Mouse (Mus musculus): ENCODE measurements at regions not wholly inside any gene's neighbourhood (a gene's known extent, or its start where the extent isn't known, plus 50 kb on each side); places are given as distances from the start of the nearest gene placed in this dataset.

GRCm38 (mm10) chr17:70942478-70942877 lies 60.0 kb upstream of the Myom1 start:
- DNase-seq (ENCODE audit: low read depth, low spot score) = no peak

- DNase-seq (ENCODE audit: low read depth, low spot score) = no peak
Measured at GRCm38 (mm10) chr17:70934258-70934657, 68.2 kb upstream of the Myom1 start.

GRCm38 (mm10) chr17:70933122-70934050 lies 69.0 kb upstream of the Myom1 start:
- DNase-seq (ENCODE audit: low read depth, low spot score) = no peak

- no peak for DNase-seq (ENCODE audit: low read depth, low spot score)
Measured at GRCm38 (mm10) chr17:70932565-70932964, 69.9 kb upstream of the Myom1 start.

GRCm38 (mm10) chr17:70930600-70930999 lies 71.8 kb upstream of the Myom1 start:
- DNase-seq (ENCODE audit: low read depth, low spot score) = no peak

- DNase-seq (ENCODE audit: low read depth, low spot score) = no peak
Measured at GRCm38 (mm10) chr17:70929582-70929981, 72.9 kb upstream of the Myom1 start.

GRCm38 (mm10) chr17:70924565-70925220 lies 71.3 kb upstream of the Tgif1 start:
- DNase-seq (ENCODE audit: low read depth, low spot score) = peak; percentile 89

GRCm38 (mm10) chr17:70921681-70922080 lies 68.3 kb upstream of the Tgif1 start:
- DNase-seq (ENCODE audit: low read depth, low spot score) = peak; percentile 73

- DNase-seq (ENCODE audit: low read depth, low spot score) = no peak
Measured at GRCm38 (mm10) chr17:70920181-70920580, 66.8 kb upstream of the Tgif1 start.

- DNase-seq (ENCODE audit: low read depth, low spot score) = peak; percentile 68
Measured at GRCm38 (mm10) chr17:70917183-70917935, 64.0 kb upstream of the Tgif1 start.

GRCm38 (mm10) chr17:70916089-70916750 lies 62.9 kb upstream of the Tgif1 start:
- peak; percentile 71 for DNase-seq (ENCODE audit: low read depth, low spot score)

GRCm38 (mm10) chr17:70915445-70915844 lies 62.1 kb upstream of the Tgif1 start:
- DNase-seq (ENCODE audit: low read depth, low spot score) = peak; percentile 77

- DNase-seq (ENCODE audit: low read depth, low spot score) = peak; percentile 50
Measured at GRCm38 (mm10) chr17:70910238-70910637, 56.9 kb upstream of the Tgif1 start.

GRCm38 (mm10) chr17:70909573-70909972 lies 56.2 kb upstream of the Tgif1 start:
- DNase-seq (ENCODE audit: low read depth, low spot score) = no peak

- DNase-seq (ENCODE audit: low read depth, low spot score) = no peak
Measured at GRCm38 (mm10) chr17:70908328-70908727, 55.0 kb upstream of the Tgif1 start.

Measured in ZHBTc4 (cell line).